Mouse (Mus musculus): ENCODE results near the gene Pde6d. TPM values are rescaled to one million over a fixed set of nuclear protein-coding genes. Genes with fewer than 3 reads are reported as not detected.

Gene Pde6d
- polyA plus RNA-seq, 1 experiment: 82.9 TPM

DNA sequence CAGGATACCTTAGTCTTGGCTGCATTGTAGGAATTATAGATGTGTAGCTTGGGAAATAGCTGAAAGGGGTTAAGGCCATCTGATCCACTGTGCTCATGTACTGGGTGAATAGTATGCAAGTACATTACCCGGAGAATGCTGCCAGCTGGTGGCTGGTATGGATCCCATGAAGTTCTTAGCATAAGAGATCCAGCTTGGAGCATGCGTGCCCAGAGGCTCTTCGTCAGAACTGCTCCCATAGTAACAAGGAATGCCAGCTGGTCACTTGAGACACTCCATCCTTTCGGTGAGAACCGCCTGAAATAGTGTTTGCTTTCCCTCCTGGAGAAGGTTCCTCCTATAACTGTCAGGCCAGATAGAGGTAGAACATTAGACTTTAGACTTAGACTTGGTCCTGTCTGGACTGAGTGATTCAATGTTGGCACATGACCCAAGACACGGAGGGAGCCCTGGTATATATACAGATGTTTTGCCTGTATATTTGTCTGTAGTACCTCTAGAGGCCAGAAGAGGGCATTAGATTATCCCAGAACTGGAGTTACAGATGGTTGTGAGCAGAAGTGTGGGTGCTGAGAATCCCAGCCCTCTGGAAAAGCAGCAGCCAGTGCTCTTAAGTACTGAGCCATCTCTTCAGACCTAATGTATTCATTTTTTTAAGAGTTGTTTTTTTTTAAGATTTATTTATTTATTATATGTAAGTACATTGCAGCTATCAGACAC lies 48.9 kb downstream of the Pde6d start:
- peak; percentile 41 for DNase-seq (ENCODE audit: low read depth)
- TF ChIP-seq CTCF (IDR thresholded peaks at IDR 0.05; ENCODE audit: borderline replicate concordance, extremely low read depth, insufficient read depth, insufficient read length): no peak
- TF ChIP-seq POLR2A (IDR thresholded peaks at IDR 0.05; ENCODE audit: borderline replicate concordance, extremely low read depth, insufficient read depth, insufficient read length, poor library complexity, severe bottlenecking): no peak

DNA sequence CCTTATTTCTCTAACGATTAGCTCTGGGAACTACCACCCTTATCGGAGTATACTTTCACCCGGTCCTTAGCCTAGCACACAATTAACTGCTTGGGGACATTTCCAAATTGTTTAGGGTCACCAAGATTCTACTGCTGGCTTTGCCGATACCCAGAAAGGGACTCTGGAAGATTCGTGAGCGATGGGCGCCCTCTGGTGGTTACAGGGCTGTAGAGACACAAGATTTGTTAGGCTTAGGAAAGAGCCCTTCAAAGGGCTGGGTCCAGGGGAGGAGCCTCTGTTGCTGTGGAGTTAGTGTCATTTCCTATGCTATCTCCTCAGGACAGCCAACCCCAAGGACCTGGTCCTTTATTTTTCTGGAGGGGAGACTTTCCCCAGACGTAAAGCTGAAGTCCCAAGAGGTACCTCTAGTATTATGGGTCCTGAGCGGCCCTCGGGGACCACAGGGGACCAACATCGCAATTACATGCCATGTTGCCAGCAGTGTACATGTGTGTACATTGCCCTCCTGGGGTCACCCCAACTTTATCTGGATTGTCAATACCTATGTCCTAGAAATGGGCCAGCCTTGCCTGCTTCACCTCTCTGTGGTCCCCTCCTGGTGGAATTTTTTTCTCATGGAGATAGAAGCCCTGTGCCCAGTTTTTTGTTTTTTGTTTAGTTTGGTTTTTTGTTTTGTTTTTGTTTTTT lies 49.9 kb downstream of the Pde6d start:
- TF ChIP-seq POLR2A (IDR thresholded peaks at IDR 0.05; ENCODE audit: borderline replicate concordance, extremely low read depth, insufficient read depth, insufficient read length, poor library complexity, severe bottlenecking) (no peak), CTCF (IDR thresholded peaks at IDR 0.05; ENCODE audit: borderline replicate concordance, extremely low read depth, insufficient read depth, insufficient read length) (peak; percentile 91)
- peak; percentile 95 for DNase-seq (ENCODE audit: low read depth)

- no peak for DNase-seq (ENCODE audit: low read depth)
- TF ChIP-seq POLR2A (IDR thresholded peaks at IDR 0.05; ENCODE audit: borderline replicate concordance, extremely low read depth, insufficient read depth, insufficient read length, poor library complexity, severe bottlenecking) (no peak), CTCF (IDR thresholded peaks at IDR 0.05; ENCODE audit: borderline replicate concordance, extremely low read depth, insufficient read depth, insufficient read length) (no peak)
Measured at GRCm38 (mm10) chr1:86531547-86532321, 50.7 kb downstream of the Pde6d start.

GRCm38 (mm10) chr1:86530871-86531546 lies 51.4 kb downstream of the Pde6d start:
- DNase-seq (ENCODE audit: low read depth): peak; percentile 70
- TF ChIP-seq CTCF (IDR thresholded peaks at IDR 0.05; ENCODE audit: borderline replicate concordance, extremely low read depth, insufficient read depth, insufficient read length): no peak
- no peak for TF ChIP-seq POLR2A (IDR thresholded peaks at IDR 0.05; ENCODE audit: borderline replicate concordance, extremely low read depth, insufficient read depth, insufficient read length, poor library complexity, severe bottlenecking)

DNA sequence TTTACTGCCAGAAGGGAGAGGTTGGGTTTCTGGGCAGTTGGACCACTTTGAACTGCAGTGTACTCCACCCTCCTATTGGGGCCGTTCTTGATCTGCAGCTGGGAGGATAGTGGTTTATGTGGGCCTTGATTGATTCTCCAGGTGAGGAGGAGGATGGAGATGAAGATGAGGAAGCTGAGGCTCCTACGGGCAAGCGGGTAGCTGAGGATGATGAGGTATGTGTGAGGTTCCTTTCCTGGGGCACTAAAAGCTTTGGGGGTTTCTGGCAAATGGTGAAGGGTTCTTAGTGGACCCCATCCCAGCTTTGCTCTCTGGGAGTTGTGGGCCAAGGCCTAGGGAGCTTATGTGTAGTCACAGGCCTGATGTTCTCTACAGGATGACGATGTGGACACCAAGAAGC lies 52.8 kb downstream of the Pde6d start:
- TF ChIP-seq POLR2A (IDR thresholded peaks at IDR 0.05; ENCODE audit: borderline replicate concordance, extremely low read depth, insufficient read depth, insufficient read length, poor library complexity, severe bottlenecking) (no peak), CTCF (IDR thresholded peaks at IDR 0.05; ENCODE audit: borderline replicate concordance, extremely low read depth, insufficient read depth, insufficient read length) (no peak)
- DNase-seq (ENCODE audit: low read depth): no peak

- DNase-seq (ENCODE audit: low read depth): peak; percentile 71
- TF ChIP-seq CTCF (IDR thresholded peaks at IDR 0.05; ENCODE audit: borderline replicate concordance, extremely low read depth, insufficient read depth, insufficient read length) (no peak), POLR2A (IDR thresholded peaks at IDR 0.05; ENCODE audit: borderline replicate concordance, extremely low read depth, insufficient read depth, insufficient read length, poor library complexity, severe bottlenecking) (no peak)
Measured at GRCm38 (mm10) chr1:86528571-86529180, 53.8 kb downstream of the Pde6d start.

DNA sequence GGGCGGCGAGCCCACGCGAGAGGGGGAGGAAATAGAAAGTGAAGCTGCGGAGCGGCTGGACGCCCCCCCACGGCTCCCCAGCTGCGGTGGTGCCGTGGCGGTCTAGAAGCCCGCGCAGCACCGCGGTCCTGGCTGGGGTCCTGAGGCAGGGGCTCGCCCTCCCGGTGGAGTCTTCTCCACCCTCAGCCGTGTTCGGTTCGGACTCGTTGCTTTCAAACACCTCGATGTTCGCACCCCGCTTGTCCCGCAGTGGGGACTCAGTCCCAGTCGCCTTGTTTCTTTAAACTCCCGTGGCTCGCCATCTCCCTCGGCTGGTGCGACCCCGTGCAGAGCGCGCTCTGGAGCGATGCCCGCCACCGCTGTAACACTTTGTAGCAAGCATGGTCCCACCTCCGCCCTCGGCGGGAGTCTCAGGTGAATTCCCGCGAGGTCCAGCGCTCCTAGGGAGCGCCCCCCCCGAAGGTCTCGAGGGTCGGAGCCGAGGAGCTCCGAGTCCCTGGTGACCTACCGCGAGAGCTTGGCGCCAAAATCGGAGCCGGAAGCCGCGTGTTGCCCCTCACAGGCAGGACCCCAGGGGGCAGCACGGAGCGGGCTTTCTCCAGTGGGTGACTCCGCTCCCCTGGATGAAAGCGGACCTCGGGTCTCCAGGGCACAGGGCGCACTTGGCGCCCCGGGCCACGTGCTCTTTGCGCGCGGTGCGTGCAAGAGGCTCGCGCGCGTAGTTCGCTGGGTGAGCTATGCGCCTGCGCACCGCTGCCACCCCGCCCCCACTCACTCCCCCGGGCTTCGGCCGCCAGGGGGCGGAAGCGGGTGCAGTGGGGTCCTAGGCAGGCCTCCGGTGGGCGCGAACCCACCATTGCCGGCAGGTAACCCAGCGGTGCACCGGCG lies 54.6 kb downstream of the Pde6d start:
- TF ChIP-seq CTCF (IDR thresholded peaks at IDR 0.05; ENCODE audit: borderline replicate concordance, extremely low read depth, insufficient read depth, insufficient read length) (peak; percentile 68), POLR2A (IDR thresholded peaks at IDR 0.05; ENCODE audit: borderline replicate concordance, extremely low read depth, insufficient read depth, insufficient read length, poor library complexity, severe bottlenecking) (no peak)

DNA sequence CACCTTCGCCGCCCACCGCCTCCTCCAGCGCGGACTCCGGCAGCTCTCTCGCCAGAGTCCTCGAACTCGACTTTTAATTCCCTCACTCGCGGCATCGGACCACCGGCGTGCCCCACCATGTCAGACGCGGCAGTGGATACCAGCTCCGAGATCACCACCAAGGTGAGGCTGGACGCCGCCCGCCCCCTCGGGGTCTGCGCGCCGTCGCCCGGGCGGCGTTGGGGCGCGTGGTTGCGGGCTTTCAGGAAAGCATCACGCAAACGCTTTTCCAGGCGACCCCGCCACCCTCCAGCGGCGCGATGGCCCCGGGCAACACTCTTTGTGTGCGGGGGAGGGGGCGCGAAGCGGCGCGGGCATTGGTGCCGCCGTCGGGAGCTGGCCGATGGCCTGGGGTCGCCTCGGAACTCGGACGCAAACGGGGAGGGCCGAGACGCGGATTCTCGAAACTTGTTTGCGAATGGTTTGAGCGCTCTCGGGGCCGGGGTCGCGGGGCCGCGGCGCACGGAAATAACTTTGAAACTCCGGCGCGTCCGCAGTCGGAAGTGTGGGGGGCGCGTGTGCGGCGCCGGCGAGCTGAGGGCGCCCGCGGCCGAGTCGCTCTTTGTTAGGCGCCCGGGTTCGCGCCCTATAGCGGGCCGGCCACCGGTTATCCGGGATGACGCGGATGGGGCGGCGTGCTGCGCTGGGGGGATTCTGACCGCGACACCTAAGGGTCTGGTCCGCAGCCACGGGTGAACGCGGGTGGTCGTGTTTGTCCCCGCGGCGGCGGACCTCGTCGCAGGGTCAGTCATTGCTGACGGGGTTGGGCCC lies 55.4 kb downstream of the Pde6d start:
- DNase-seq (ENCODE audit: low read depth): peak; percentile 41
- TF ChIP-seq POLR2A (IDR thresholded peaks at IDR 0.05; ENCODE audit: borderline replicate concordance, extremely low read depth, insufficient read depth, insufficient read length, poor library complexity, severe bottlenecking) (0 out of 2 replicates have a peak, but pooled peaks have one; percentile 35), CTCF (IDR thresholded peaks at IDR 0.05; ENCODE audit: borderline replicate concordance, extremely low read depth, insufficient read depth, insufficient read length) (no peak)

More for the DNA sequence above, 54.6 kb downstream of the Pde6d start:
- peak; percentile 91 for DNase-seq (ENCODE audit: low read depth)

Data from brain, embryonic 14.5 days (tissue).